Mouse (Mus musculus): Measurements from ENCODE around the gene Wdr63. TPM values are rescaled to one million over a fixed set of nuclear protein-coding genes. Genes with fewer than 3 reads are reported as not detected.

The Wdr63 gene
- total and polyA plus RNA-seq, 3 experiments, result not detected

DNA sequence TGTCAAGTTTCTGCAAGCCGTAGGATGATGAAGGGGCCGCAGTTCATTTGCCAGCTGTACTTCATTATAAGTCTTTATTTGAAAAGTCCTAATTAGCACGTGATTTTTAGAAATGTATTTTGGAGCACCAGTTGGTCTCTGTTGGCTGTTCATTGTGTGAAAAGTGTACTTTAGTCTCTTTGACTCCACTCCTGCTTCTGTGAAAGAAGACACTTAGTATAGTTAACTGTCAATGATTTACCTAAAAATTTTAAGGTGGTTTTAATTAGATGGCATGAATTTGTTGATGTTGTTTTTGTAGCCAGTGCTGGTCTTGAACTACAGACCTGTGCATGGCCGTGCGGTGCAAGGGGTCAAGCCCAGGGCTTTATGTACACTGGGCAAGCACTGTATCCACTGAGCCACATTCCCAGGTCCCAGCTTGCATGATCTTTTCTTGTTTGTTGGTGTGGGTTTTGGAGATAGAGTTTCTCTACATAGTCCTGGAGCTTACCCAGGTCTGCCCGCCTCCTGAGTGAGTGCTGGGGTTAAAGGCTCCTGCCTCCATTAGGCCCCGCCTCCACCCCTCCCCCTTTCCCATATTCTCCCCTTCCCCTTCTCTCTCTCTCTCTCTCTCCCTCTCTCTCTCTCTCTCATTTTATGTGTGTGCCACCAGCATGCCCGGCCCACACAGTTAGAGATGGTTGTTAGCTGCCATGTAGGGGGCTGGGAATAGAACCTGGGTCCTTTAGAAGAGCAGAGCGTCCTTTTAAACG is 115.8 kb downstream of the Wdr63 start:
- no peaks in the 10 kb centered on the region for H3K27me3 ChIP-seq (ENCODE audit: control insufficient read depth in 1 of 2, insufficient read depth in 2 of 2, low read length in 2 of 2)
- H3K4me1 ChIP-seq (ENCODE audit: control insufficient read depth in 1 of 2, insufficient read depth in 2 of 2, low read length in 2 of 2), result peaks cover 8 to 14% of the 10 kb centered on the region in 2 experiments; a peak in 3 of 4 replicates
- H3K27ac ChIP-seq (ENCODE audit: control insufficient read depth, low read depth, low read length), result no peak overlapping the region
- no peak overlapping the region for H3K9ac ChIP-seq (ENCODE audit: control insufficient read depth, low read depth, low read length, poor library complexity, severe bottlenecking)
- peaks cover 55% of the 10 kb centered on the region for H3K79me2 ChIP-seq (ENCODE audit: control insufficient read depth, insufficient read depth, low read length, poor library complexity)
- no peaks in the 10 kb centered on the region for H3K9me3 ChIP-seq (replicated peaks; ENCODE audit: insufficient read depth, low read length)
- H3K36me3 ChIP-seq (ENCODE audit: control insufficient read depth in 1 of 2, insufficient read depth in 2 of 2, low read length in 2 of 2), result peaks cover 1 to 17% of the 10 kb centered on the region in 2 experiments; a peak in 3 of 4 replicates
- DNase-seq (ENCODE audit: low read depth, low spot score), result peak; percentile 15
- no peak overlapping the region for H3K4me3 ChIP-seq (ENCODE audit: control insufficient read depth in 1 of 2, insufficient read depth in 1 of 2, low read depth in 2 of 2, low read length in 2 of 2)
- no peak for TF ChIP-seq MEF2A (IDR thresholded peaks at IDR 0.05; ENCODE audit: extremely low read depth, insufficient replicate concordance, low read depth, low read length, poor library complexity, severe bottlenecking)
- TF ChIP-seq SIN3A (IDR thresholded peaks at IDR 0.05; ENCODE audit: low read length), result 0 out of 2 replicates have a peak, but pooled peaks have one; percentile 16

DNA sequence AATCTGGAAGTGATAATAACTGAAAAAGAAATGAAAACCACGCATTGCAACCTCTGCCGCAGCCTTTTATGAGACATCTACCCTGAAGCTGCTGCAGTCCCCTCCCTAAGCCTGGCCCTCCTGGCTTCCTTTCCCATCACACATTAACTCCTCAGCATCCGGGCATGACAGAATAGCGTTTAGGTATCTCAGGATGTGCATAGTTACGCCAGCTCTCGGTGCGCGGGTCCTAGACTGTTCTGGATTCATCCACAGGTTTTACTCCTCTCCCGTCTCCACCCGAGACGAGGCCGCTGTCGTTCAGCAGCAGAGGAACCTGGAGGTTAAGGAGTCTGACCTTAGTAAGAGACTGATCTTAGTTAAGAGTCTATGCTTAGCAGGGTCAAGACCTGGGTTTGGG is 116.8 kb downstream of the Wdr63 start:
- no peak for TF ChIP-seq MXI1 (IDR thresholded peaks at IDR 0.05; ENCODE audit: low read depth, low read length)
- no peak for TF ChIP-seq POLR2AphosphoS5 (IDR thresholded peaks at IDR 0.05; ENCODE audit: borderline replicate concordance, low read depth, low read length)
- no peak for TF ChIP-seq USF2 (IDR thresholded peaks at IDR 0.05; ENCODE audit: borderline replicate concordance in 1 of 2, insufficient read depth in 1 of 2, low read depth in 1 of 2, low read length in 2 of 2)
- TF ChIP-seq SMC3 (IDR thresholded peaks at IDR 0.05; ENCODE audit: low read depth, low read length), result no peak
- no peak for TF ChIP-seq ELF1 (IDR thresholded peaks at IDR 0.05; ENCODE audit: low read depth, low read length)
- TF ChIP-seq TAL1 (IDR thresholded peaks at IDR 0.05; ENCODE audit: low read length), result no peak
- TF ChIP-seq GATA1 (IDR thresholded peaks at IDR 0.05; ENCODE audit: low read depth, low read length), result no peak
- TF ChIP-seq POLR2A (IDR thresholded peaks at IDR 0.05; ENCODE audit: control insufficient read depth in 1 of 2, insufficient read depth in 1 of 2, low read depth in 1 of 2, low read length in 2 of 2, poor library complexity in 1 of 2), result no peak
- no peak for TF ChIP-seq CTCF (IDR thresholded peaks at IDR 0.05 in 2 of 3, conservative IDR thresholded peaks at IDR 0.05 in 1 of 3; ENCODE audit: control insufficient read depth in 1 of 3, insufficient read depth in 1 of 3, low read depth in 2 of 3, low read length in 3 of 3, poor library complexity in 1 of 3, severe bottlenecking in 1 of 3)
- TF ChIP-seq MYB (IDR thresholded peaks at IDR 0.05; ENCODE audit: low read depth, low read length), result no peak
- no peak for TF ChIP-seq RAD21 (IDR thresholded peaks at IDR 0.05; ENCODE audit: low read depth, low read length)
- peak overlapping the region; percentile 1; the same call in 1 of the 2 replicates for H3K27ac ChIP-seq (ENCODE audit: control insufficient read depth, low read depth, low read length)
- H3K4me1 ChIP-seq (ENCODE audit: control insufficient read depth in 1 of 2, insufficient read depth in 2 of 2, low read length in 2 of 2), result peaks cover 8 to 14% of the 10 kb centered on the region in 2 experiments; a peak in 3 of 4 replicates
- H3K9me3 ChIP-seq (replicated peaks; ENCODE audit: insufficient read depth, low read length), result no peaks in the 10 kb centered on the region
- peak; percentile 79 for DNase-seq (ENCODE audit: low read depth, low spot score)
- peaks cover 55% of the 10 kb centered on the region for H3K79me2 ChIP-seq (ENCODE audit: control insufficient read depth, insufficient read depth, low read length, poor library complexity)
- peaks cover 0 to 17% of the 10 kb centered on the region in 2 experiments; a peak in 3 of 4 replicates for H3K36me3 ChIP-seq (ENCODE audit: control insufficient read depth in 1 of 2, insufficient read depth in 2 of 2, low read length in 2 of 2)
- peak overlapping the region; percentile 38 for H3K9ac ChIP-seq (ENCODE audit: control insufficient read depth, low read depth, low read length, poor library complexity, severe bottlenecking)
- no peaks in the 10 kb centered on the region for H3K27me3 ChIP-seq (ENCODE audit: control insufficient read depth in 1 of 2, insufficient read depth in 2 of 2, low read length in 2 of 2)
- peak overlapping the region; percentile 51 to 63 for H3K4me3 ChIP-seq (ENCODE audit: control insufficient read depth in 1 of 2, insufficient read depth in 1 of 2, low read depth in 2 of 2, low read length in 2 of 2)

Other genes with a start within 250 kb of the Wdr63 start
- 25.0 and 28.0 TPM in 2 replicates for gene Bcl10, start 185.3 kb downstream of the Wdr63 start, total RNA-seq (2012; rRNA removed)
- gene Bcl10, start 185.3 kb downstream of the Wdr63 start, polyA plus RNA-seq (2012; ENCODE audit: insufficient read depth in 1 of 2, insufficient read length in 2 of 2, low read depth in 1 of 2, low replicate concordance in 2 of 2, missing spikeins in 1 of 2), result 10 to 100 TPM in 1 of 2 experiments, not detected in 1; 30.4 TPM
- gene 2410004B18Rik, start 170.1 kb downstream of the Wdr63 start, total RNA-seq (2012; rRNA removed), result 32.1 and 32.3 TPM in 2 replicates
- gene 2410004B18Rik, start 170.1 kb downstream of the Wdr63 start, polyA plus RNA-seq (2012; ENCODE audit: insufficient read depth in 1 of 2, insufficient read length in 2 of 2, low read depth in 1 of 2, low replicate concordance in 2 of 2, missing spikeins in 1 of 2), result 10 to 100 TPM in 1 of 2 experiments, not detected in 1; 42.3 TPM
- gene Syde2, start 120.3 kb downstream of the Wdr63 start, total RNA-seq (2012; rRNA removed), result 24.1 and 25.4 TPM in 2 replicates
- 10 to 100 TPM in 1 of 2 experiments, not detected in 1; 12.4 TPM for gene Syde2, start 120.3 kb downstream of the Wdr63 start, polyA plus RNA-seq (2012; ENCODE audit: insufficient read depth in 1 of 2, insufficient read length in 2 of 2, low read depth in 1 of 2, low replicate concordance in 2 of 2, missing spikeins in 1 of 2)
- gene Mcoln3, start 9.3 kb upstream of the Wdr63 start, total RNA-seq (2012; rRNA removed), result not detected in 2 replicates
- gene Mcoln3, start 9.3 kb upstream of the Wdr63 start, polyA plus RNA-seq (2012; ENCODE audit: insufficient read depth in 1 of 2, insufficient read length in 2 of 2, low read depth in 1 of 2, low replicate concordance in 2 of 2, missing spikeins in 1 of 2), result not detected
- 0.42 and 0.65 TPM in 2 replicates for gene Mcoln2, start 41.7 kb upstream of the Wdr63 start, total RNA-seq (2012; rRNA removed)
- under 1 TPM in 1 of 2 experiments, not detected in 1; 0.10 TPM for gene Mcoln2, start 41.7 kb upstream of the Wdr63 start, polyA plus RNA-seq (2012; ENCODE audit: insufficient read depth in 1 of 2, insufficient read length in 2 of 2, low read depth in 1 of 2, low replicate concordance in 2 of 2, missing spikeins in 1 of 2)
- not detected in 2 replicates for gene Lpar3, start 112.8 kb upstream of the Wdr63 start, total RNA-seq (2012; rRNA removed)
- gene Lpar3, start 112.8 kb upstream of the Wdr63 start, polyA plus RNA-seq (2012; ENCODE audit: insufficient read depth in 1 of 2, insufficient read length in 2 of 2, low read depth in 1 of 2, low replicate concordance in 2 of 2, missing spikeins in 1 of 2), result not detected

Data from MEL (cell line).